Mouse (Mus musculus): ENCODE data around the gene Bag2.

GRCm38 (mm10) chr1:33803323-33803722, 45.7 kb upstream of the Bag2 start:
- TF ChIP-seq CTCF (IDR thresholded peaks at IDR 0.05; ENCODE audit: control insufficient read depth, insufficient read depth, insufficient replicate concordance, low read depth, low read length): no peak
- TF ChIP-seq POLR2A (IDR thresholded peaks at IDR 0.05; ENCODE audit: control insufficient read depth, low read depth, low read length): no peak
